Comparison of ENCODE assay signal across 9 mouse cellular contexts in genomic region chr10:79983205-79983604, GRCm38 (mm10). TPM values are rescaled to one million over a fixed set of nuclear protein-coding genes. Genes with fewer than 3 reads are reported as not detected.
DNase-seq lines count a peak whose midpoint lies in the region; ATAC-seq and TF ChIP-seq lines count a peak whose summit lies in the region.
"Had no signal": no experiment of that assay in that cellular context is flagged by ENCODE, and none has a peak within 500 bp of the region (broad histone marks: within the 10 kb centered on the region; RNA-seq: fewer than 3 reads in every experiment).

No protein-coding gene starts in this region.

- H3K4me2 ChIP-seq in heart, embryonic 12.5 days, result peak overlapping the region; percentile 90
- H3K4me2 ChIP-seq in forebrain, postnatal 0 days (ENCODE audit: low read depth), result peak overlapping the region; percentile 93
- H3K4me2 ChIP-seq in liver, postnatal 0 days (ENCODE audit: low read depth, low read length), result peak overlapping the region; percentile 78

- H3K4me1 ChIP-seq in heart, embryonic 12.5 days (replicated peaks), result peaks cover 64% of the 10 kb centered on the region
- H3K4me1 ChIP-seq in ES-Bruce4 (ENCODE audit: control insufficient read depth, insufficient read depth, low read length), result peaks cover 3% of the 10 kb centered on the region
- H3K4me1 ChIP-seq in forebrain, postnatal 0 days (ENCODE audit: insufficient read depth), result peaks cover 14% of the 10 kb centered on the region; the same call in 1 of the 2 replicates
- peaks cover 38% of the 10 kb centered on the region for H3K4me1 ChIP-seq in liver, postnatal 0 days (ENCODE audit: insufficient read depth)

- no peak for TF ChIP-seq CTCF in ES-Bruce4 (IDR thresholded peaks at IDR 0.05; ENCODE audit: low read depth, low read length)
- TF ChIP-seq CTCF in forebrain, postnatal 0 days (IDR thresholded peaks at IDR 0.05; ENCODE audit: low read depth), result no peak
- no peak for TF ChIP-seq CTCF in liver, postnatal 0 days (IDR thresholded peaks at IDR 0.05; ENCODE audit: low read depth)

- intact Hi-C loops in heart, postnatal 14 days (cut with DNase I), result no loop called here
- intact Hi-C loops in left cerebral cortex, postnatal 36 days (cut with DNase I), result loop anchor here (2.0 kb wide), 1 partner anchor 22 kb away; the partner anchor contains the start of gene Wdr18

- TF ChIP-seq EP300 in ES-Bruce4 (IDR thresholded peaks at IDR 0.05; ENCODE audit: insufficient read depth, low read depth, low read length), result no peak
- TF ChIP-seq EP300 in liver, postnatal 0 days (IDR thresholded peaks at IDR 0.05; ENCODE audit: low read depth), result no peak

- no peak for TF ChIP-seq POLR2A in ES-Bruce4 (IDR thresholded peaks at IDR 0.05; ENCODE audit: insufficient read depth, low read length)

- H3K27me3 ChIP-seq in heart, embryonic 12.5 days (replicated peaks), result no peaks in the 10 kb centered on the region
- no peaks in the 10 kb centered on the region for H3K27me3 ChIP-seq in ES-Bruce4 (ENCODE audit: control insufficient read depth, insufficient read depth, low read length, poor library complexity, severe bottlenecking)
- peaks cover 11% of the 10 kb centered on the region for H3K27me3 ChIP-seq in forebrain, postnatal 0 days (ENCODE audit: insufficient read depth, low read length)
- H3K27me3 ChIP-seq in liver, postnatal 0 days (ENCODE audit: insufficient read depth, low read length), result peaks cover 7% of the 10 kb centered on the region; the same call in 1 of the 2 replicates

- no peaks in the 10 kb centered on the region for H3K9me3 ChIP-seq in heart, embryonic 12.5 days (replicated peaks)
- no peaks in the 10 kb centered on the region for H3K9me3 ChIP-seq in ES-Bruce4 (replicated peaks; ENCODE audit: control insufficient read depth, insufficient read depth, low read length, poor library complexity, severe bottlenecking)
- no peaks in the 10 kb centered on the region for H3K9me3 ChIP-seq in forebrain, postnatal 0 days (ENCODE audit: low read length)
- no peaks in the 10 kb centered on the region for H3K9me3 ChIP-seq in liver, postnatal 0 days (ENCODE audit: low read length)

- ATAC-seq in heart, embryonic 12.5 days (ENCODE audit: insufficient number of reproducible peaks, low FRiP score), result no peak
- ATAC-seq in forebrain, postnatal 0 days, result no peak
- ATAC-seq in liver, postnatal 0 days, result no peak

- H3K4me3 ChIP-seq in heart, embryonic 12.5 days, result peak overlapping the region; percentile 82
- peak overlapping the region; percentile 94 for H3K4me3 ChIP-seq in ES-Bruce4 (ENCODE audit: low read depth, low read length)
- H3K4me3 ChIP-seq in forebrain, postnatal 0 days (ENCODE audit: low read depth, low read length), result peak overlapping the region; percentile 77
- H3K4me3 ChIP-seq in liver, postnatal 0 days (ENCODE audit: low read depth, low read length), result peak overlapping the region; percentile 72

- peak overlapping the region; percentile 94; the same call in 1 of the 2 replicates for H3K27ac ChIP-seq in heart, embryonic 12.5 days (ENCODE audit: poor library complexity, severe bottlenecking)
- no peak overlapping the region for H3K27ac ChIP-seq in ES-Bruce4 (ENCODE audit: insufficient read depth, low read length)
- peak overlapping the region; percentile 96 for H3K27ac ChIP-seq in forebrain, postnatal 0 days (ENCODE audit: low read depth, low read length)
- peak overlapping the region; percentile 88 for H3K27ac ChIP-seq in liver, postnatal 0 days (ENCODE audit: low read depth)

- H3K36me3 ChIP-seq in heart, embryonic 12.5 days, result peaks cover 25% of the 10 kb centered on the region
- H3K36me3 ChIP-seq in ES-Bruce4 (ENCODE audit: control insufficient read depth, insufficient read depth, low read length, poor library complexity, severe bottlenecking), result no peaks in the 10 kb centered on the region
- H3K36me3 ChIP-seq in forebrain, postnatal 0 days (ENCODE audit: insufficient read depth), result peaks cover 13% of the 10 kb centered on the region
- peaks cover 12% of the 10 kb centered on the region; the same call in 1 of the 2 replicates for H3K36me3 ChIP-seq in liver, postnatal 0 days (replicated peaks; ENCODE audit: insufficient read depth, low read length)

- DNase-seq in heart, postnatal 14 days, result no peak
- no peak for DNase-seq in forebrain, postnatal 0 days
- no peak for DNase-seq in liver, postnatal 0 days
- no peak for DNase-seq in yolk sac, embryonic 10.5 days (ENCODE audit: low spot score)
- no peak for DNase-seq in embryo, embryonic 11 days
- DNase-seq in left cerebral cortex, postnatal 36 days (ENCODE audit: low spot score in 2 of 2), result no peak

- peak overlapping the region; percentile 97 for H3K9ac ChIP-seq in heart, embryonic 12.5 days
- peak overlapping the region; percentile 83 for H3K9ac ChIP-seq in ES-Bruce4 (ENCODE audit: low read depth, poor library complexity, severe bottlenecking)
- peak overlapping the region; percentile 66 for H3K9ac ChIP-seq in forebrain, postnatal 0 days
- peak overlapping the region; percentile 87 for H3K9ac ChIP-seq in liver, postnatal 0 days (replicated peaks)

- WGBS in heart, embryonic 12.5 days, result 71% methylated on average over 5 of the region's 5 CpGs
- 74% methylated on average over 5 of the region's 5 CpGs for WGBS in forebrain, postnatal 0 days
- 78% methylated on average over 5 of the region's 5 CpGs for WGBS in liver, postnatal 0 days (ENCODE audit: insufficient replicate concordance)

RNA-seq across cellular contexts. Expression of gene Tmem259, which starts 0.9 kb away (rescaled TPM):
- 20.8 and 20.9 TPM in 2 replicates for polyA plus RNA-seq in heart, embryonic 12.5 days (2016; fragmentation: Nextera tagmentation; extraction: Ambion mirVana)
- 100 to 1,000 TPM; 124 to 125 TPM for total RNA-seq in heart, postnatal 14 days (2021)
- 54.6 and 61.1 TPM in 2 replicates for polyA plus RNA-seq in ES-Bruce4 (2011; ENCODE audit: insufficient read depth, insufficient read length, low read depth, missing spikeins)
- 109 and 129 TPM in 2 replicates for total RNA-seq in forebrain, postnatal 0 days (2014; rRNA removed)
- polyA plus RNA-seq in forebrain, postnatal 0 days (2015; fragmentation: Nextera tagmentation; extraction: Ambion mirVana), result 25.6 and 26.5 TPM in 2 replicates
- polyA plus RNA-seq in liver, postnatal 0 days (2015; fragmentation: Nextera tagmentation; extraction: Ambion mirVana), result 13.2 and 14.5 TPM in 2 replicates
- total RNA-seq in left cerebral cortex, postnatal 36 days (2021), result 100 to 1,000 TPM; 122 TPM

RNA-seq across cellular contexts. Expression of gene Cnn2, which starts 5.2 kb away (rescaled TPM):
- 302 and 307 TPM in 2 replicates for polyA plus RNA-seq in heart, embryonic 12.5 days (2016; fragmentation: Nextera tagmentation; extraction: Ambion mirVana)
- total RNA-seq in heart, postnatal 14 days (2021), result 10 to 100 TPM; 36.2 to 45.9 TPM
- polyA plus RNA-seq in ES-Bruce4 (2011; ENCODE audit: insufficient read depth, insufficient read length, low read depth, missing spikeins), result 156 and 164 TPM in 2 replicates
- total RNA-seq in forebrain, postnatal 0 days (2014; rRNA removed), result 19.5 and 28.2 TPM in 2 replicates
- polyA plus RNA-seq in forebrain, postnatal 0 days (2015; fragmentation: Nextera tagmentation; extraction: Ambion mirVana), result 15.7 and 17.0 TPM in 2 replicates
- polyA plus RNA-seq in liver, postnatal 0 days (2015; fragmentation: Nextera tagmentation; extraction: Ambion mirVana), result 40.7 and 42.8 TPM in 2 replicates
- total RNA-seq in left cerebral cortex, postnatal 36 days (2021), result 1 to 10 TPM; 4.7 to 7.6 TPM

RNA-seq across cellular contexts. Expression of gene Grin3b, which starts 12.7 kb away (rescaled TPM):
- polyA plus RNA-seq in heart, embryonic 12.5 days (2016; fragmentation: Nextera tagmentation; extraction: Ambion mirVana), result 0.12 and 0.29 TPM in 2 replicates
- under 1 TPM; 0.10 to 0.19 TPM for total RNA-seq in heart, postnatal 14 days (2021)
- polyA plus RNA-seq in ES-Bruce4 (2011; ENCODE audit: insufficient read depth, insufficient read length, low read depth, missing spikeins), result not detected in 2 replicates
- total RNA-seq in forebrain, postnatal 0 days (2014; rRNA removed), result 0.14 and 0.15 TPM in 2 replicates
- 0.09 and 0.18 TPM in 2 replicates for polyA plus RNA-seq in forebrain, postnatal 0 days (2015; fragmentation: Nextera tagmentation; extraction: Ambion mirVana)
- polyA plus RNA-seq in liver, postnatal 0 days (2015; fragmentation: Nextera tagmentation; extraction: Ambion mirVana), result 0.05 TPM in 1 of 2 replicates, not detected in the other
- under 1 TPM in 1 of 2 experiments, not detected in 1; 0.10 TPM for total RNA-seq in left cerebral cortex, postnatal 36 days (2021)
- polyA plus RNA-seq: large intestine, adult 2 months had no signal

RNA-seq across cellular contexts. Expression of gene Abca7, which starts 13.1 kb away (rescaled TPM):
- 4.5 and 5.1 TPM in 2 replicates for polyA plus RNA-seq in heart, embryonic 12.5 days (2016; fragmentation: Nextera tagmentation; extraction: Ambion mirVana)
- 1 to 10 TPM; 7.0 to 8.5 TPM for total RNA-seq in heart, postnatal 14 days (2021)
- polyA plus RNA-seq in ES-Bruce4 (2011; ENCODE audit: insufficient read depth, insufficient read length, low read depth, missing spikeins), result 10.6 and 11.0 TPM in 2 replicates
- 6.1 and 6.2 TPM in 2 replicates for total RNA-seq in forebrain, postnatal 0 days (2014; rRNA removed)
- polyA plus RNA-seq in forebrain, postnatal 0 days (2015; fragmentation: Nextera tagmentation; extraction: Ambion mirVana), result 1.1 TPM in 2 replicates
- 2.5 and 3.1 TPM in 2 replicates for polyA plus RNA-seq in liver, postnatal 0 days (2015; fragmentation: Nextera tagmentation; extraction: Ambion mirVana)
- 10 to 100 TPM; 10.3 to 13.0 TPM for total RNA-seq in left cerebral cortex, postnatal 36 days (2021)

RNA-seq across cellular contexts. Expression of gene Wdr18, which starts 23.3 kb away (rescaled TPM):
- 78.8 and 89.6 TPM in 2 replicates for polyA plus RNA-seq in heart, embryonic 12.5 days (2016; fragmentation: Nextera tagmentation; extraction: Ambion mirVana)
- 10 to 100 TPM; 21.7 to 24.0 TPM for total RNA-seq in heart, postnatal 14 days (2021)
- 47.6 and 55.3 TPM in 2 replicates for polyA plus RNA-seq in ES-Bruce4 (2011; ENCODE audit: insufficient read depth, insufficient read length, low read depth, missing spikeins)
- 58.2 and 84.6 TPM in 2 replicates for total RNA-seq in forebrain, postnatal 0 days (2014; rRNA removed)
- 91.9 and 107 TPM in 2 replicates for polyA plus RNA-seq in forebrain, postnatal 0 days (2015; fragmentation: Nextera tagmentation; extraction: Ambion mirVana)
- polyA plus RNA-seq in liver, postnatal 0 days (2015; fragmentation: Nextera tagmentation; extraction: Ambion mirVana), result 40.7 and 41.2 TPM in 2 replicates
- total RNA-seq in left cerebral cortex, postnatal 36 days (2021), result 10 to 100 TPM; 44.2 to 46.3 TPM
